ENCODE assay signal across 13 mouse cellular contexts in the genomic region with DNA sequence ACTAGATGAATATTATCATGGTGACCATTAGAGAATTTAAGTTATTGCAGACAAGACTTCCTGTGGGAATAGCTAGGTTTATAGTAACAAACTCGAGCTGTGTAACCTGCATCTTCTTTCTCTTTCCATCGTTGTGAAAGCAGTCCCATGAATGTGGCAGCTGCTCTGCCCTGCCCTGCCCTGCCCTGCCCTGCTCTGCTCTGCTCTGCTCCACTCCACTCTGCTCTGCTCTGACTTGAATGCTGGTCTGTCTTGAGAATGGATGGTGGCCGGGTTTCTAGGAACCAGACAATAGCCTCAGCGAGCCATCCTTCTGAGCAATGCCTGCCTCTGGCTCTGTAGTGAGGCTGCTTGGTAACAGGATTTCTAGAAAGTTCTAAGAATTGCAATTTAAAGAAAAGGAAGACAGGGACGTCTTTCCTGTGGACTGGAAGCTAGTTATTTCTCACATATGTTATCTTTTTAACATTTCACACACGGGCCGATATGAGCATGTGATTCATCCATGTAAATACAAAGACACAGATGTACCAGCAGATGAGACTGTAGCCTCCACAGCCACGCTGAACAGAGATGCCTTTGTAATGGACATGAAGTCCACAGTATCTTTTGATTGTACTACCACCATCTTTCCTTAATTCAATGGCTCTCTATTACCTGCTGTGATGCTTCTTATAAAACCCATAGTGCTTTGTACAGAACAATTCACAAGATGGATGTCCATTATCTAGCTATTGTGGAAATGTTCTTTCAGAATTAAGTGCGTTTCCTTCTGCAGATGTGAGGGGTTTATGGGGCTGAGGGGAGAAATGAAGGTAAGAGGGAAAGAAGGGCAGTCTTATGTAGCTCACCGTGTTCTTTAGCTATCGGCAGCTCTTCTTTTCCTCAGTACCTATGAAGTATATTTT.
A peak's percentile ranks its signal among the peaks of the same experiment; 100 is the strongest.
DNase-seq lines count a peak whose midpoint lies in the region; ATAC-seq and TF ChIP-seq lines count a peak whose summit lies in the region.
"Had no signal": no experiment of that assay in that cellular context is flagged by ENCODE, and none has a peak within 500 bp of the region (broad histone marks: within the 10 kb centered on the region; RNA-seq: fewer than 3 reads in every experiment).

No protein-coding gene starts in this region.

- H3K27ac ChIP-seq in forebrain, embryonic 10.5 days, result peak overlapping the region; percentile 60
- no peak overlapping the region for H3K27ac ChIP-seq in hindbrain, postnatal 0 days
- H3K27ac ChIP-seq in neural tube, embryonic 15.5 days (replicated peaks), result 0 out of 2 replicates have a peak overlapping the region, but pooled peaks have one; percentile 13
- no peak overlapping the region for H3K27ac ChIP-seq in liver, embryonic 12.5 days
- H3K27ac ChIP-seq in limb, embryonic 10.5 days, result no peak overlapping the region
- H3K27ac ChIP-seq: heart, embryonic 15.5 days; layer of hippocampus, adult 2 months; limb, embryonic 12.5 days had no signal

- no peaks in the 10 kb centered on the region for H3K9me3 ChIP-seq in forebrain, embryonic 10.5 days
- H3K9me3 ChIP-seq in hindbrain, postnatal 0 days (ENCODE audit: low read length), result no peaks in the 10 kb centered on the region
- H3K9me3 ChIP-seq in neural tube, embryonic 15.5 days (replicated peaks), result no peaks in the 10 kb centered on the region
- no peaks in the 10 kb centered on the region for H3K9me3 ChIP-seq in liver, embryonic 12.5 days (replicated peaks)
- H3K9me3 ChIP-seq in limb, embryonic 10.5 days (replicated peaks), result no peaks in the 10 kb centered on the region
- H3K9me3 ChIP-seq: heart, embryonic 15.5 days; limb, embryonic 12.5 days had no signal

- ATAC-seq in frontal cortex, adult (ENCODE audit: low TSS enrichment), result peak; percentile 64
- peak; percentile 85 for ATAC-seq in hindbrain, postnatal 0 days
- ATAC-seq in neural tube, embryonic 15.5 days (ENCODE audit: low FRiP score), result peak; percentile 59
- ATAC-seq in liver, embryonic 12.5 days, result no peak
- ATAC-seq: intestine, embryonic 16.5 days had no signal

- H3K4me3 ChIP-seq in forebrain, embryonic 10.5 days, result no peak overlapping the region
- no peak overlapping the region for H3K4me3 ChIP-seq in hindbrain, postnatal 0 days (ENCODE audit: low read length)
- H3K4me3 ChIP-seq in neural tube, embryonic 15.5 days (replicated peaks), result no peak overlapping the region
- H3K4me3 ChIP-seq in liver, embryonic 12.5 days, result no peak overlapping the region
- no peak overlapping the region for H3K4me3 ChIP-seq in limb, embryonic 10.5 days
- H3K4me3 ChIP-seq: heart, embryonic 15.5 days; layer of hippocampus, adult 2 months; limb, embryonic 12.5 days had no signal

- H3K9ac ChIP-seq in hindbrain, postnatal 0 days (replicated peaks; ENCODE audit: low read length), result no peak overlapping the region
- no peak overlapping the region for H3K9ac ChIP-seq in neural tube, embryonic 15.5 days (replicated peaks)
- no peak overlapping the region for H3K9ac ChIP-seq in liver, embryonic 12.5 days
- H3K9ac ChIP-seq: heart, embryonic 15.5 days; limb, embryonic 12.5 days had no signal

- DNase-seq in frontal cortex, postnatal 36 days (ENCODE audit: low spot score in 2 of 2), result no peak
- no peak for DNase-seq in forebrain, embryonic 10.5 days (ENCODE audit: extremely low spot score, low spot score)
- peak; percentile 28 for DNase-seq in hindbrain, postnatal 0 days (ENCODE audit: low spot score)
- no peak for DNase-seq in limb, embryonic 10.5 days (ENCODE audit: low spot score)
- DNase-seq in kidney, postnatal 14 days, result no peak
- DNase-seq: adrenal gland, adult 2 months had no signal

- no peak for TF ChIP-seq CTCF in hindbrain, postnatal 0 days (IDR thresholded peaks at IDR 0.05; ENCODE audit: low read depth)

- H3K4me2 ChIP-seq in hindbrain, postnatal 0 days (ENCODE audit: low read depth, low read length), result no peak overlapping the region
- H3K4me2 ChIP-seq in neural tube, embryonic 15.5 days, result no peak overlapping the region
- H3K4me2 ChIP-seq in liver, embryonic 12.5 days, result no peak overlapping the region
- H3K4me2 ChIP-seq: heart, embryonic 15.5 days; limb, embryonic 12.5 days had no signal

- peaks cover 24% of the 10 kb centered on the region for H3K4me1 ChIP-seq in forebrain, embryonic 10.5 days
- H3K4me1 ChIP-seq in hindbrain, postnatal 0 days (ENCODE audit: insufficient read depth, low read length), result peaks cover 5% of the 10 kb centered on the region; the same call in 1 of the 2 replicates
- peaks cover 4% of the 10 kb centered on the region for H3K4me1 ChIP-seq in neural tube, embryonic 15.5 days
- no peaks in the 10 kb centered on the region for H3K4me1 ChIP-seq in liver, embryonic 12.5 days
- peaks cover 9% of the 10 kb centered on the region for H3K4me1 ChIP-seq in limb, embryonic 10.5 days
- H3K4me1 ChIP-seq: heart, embryonic 15.5 days; limb, embryonic 12.5 days had no signal

- WGBS in forebrain, embryonic 10.5 days, result 52% methylated on average over 11 of the region's 11 CpGs
- 27% methylated on average over 11 of the region's 11 CpGs for WGBS in hindbrain, postnatal 0 days
- 16% methylated on average over 11 of the region's 11 CpGs for WGBS in neural tube, embryonic 15.5 days
- 62% methylated on average over 11 of the region's 11 CpGs for WGBS in liver, embryonic 12.5 days (ENCODE audit: insufficient replicate concordance)
- WGBS in limb, embryonic 10.5 days, result 75% methylated on average over 11 of the region's 11 CpGs

- no peaks in the 10 kb centered on the region for H3K27me3 ChIP-seq in forebrain, embryonic 10.5 days (ENCODE audit: poor library complexity, severe bottlenecking)
- no peaks in the 10 kb centered on the region for H3K27me3 ChIP-seq in hindbrain, postnatal 0 days (ENCODE audit: insufficient read depth, low read length)
- no peaks in the 10 kb centered on the region for H3K27me3 ChIP-seq in neural tube, embryonic 15.5 days (replicated peaks)
- no peaks in the 10 kb centered on the region for H3K27me3 ChIP-seq in liver, embryonic 12.5 days (replicated peaks)
- H3K27me3 ChIP-seq in limb, embryonic 10.5 days (ENCODE audit: low read depth, poor library complexity, severe bottlenecking), result no peaks in the 10 kb centered on the region
- H3K27me3 ChIP-seq: heart, embryonic 15.5 days; limb, embryonic 12.5 days had no signal

- H3K36me3 ChIP-seq in forebrain, embryonic 10.5 days (replicated peaks), result no peaks in the 10 kb centered on the region
- H3K36me3 ChIP-seq in hindbrain, postnatal 0 days (ENCODE audit: insufficient read depth, low read length), result no peaks in the 10 kb centered on the region
- H3K36me3 ChIP-seq in neural tube, embryonic 15.5 days, result no peaks in the 10 kb centered on the region
- H3K36me3 ChIP-seq in liver, embryonic 12.5 days, result no peaks in the 10 kb centered on the region
- H3K36me3 ChIP-seq in limb, embryonic 10.5 days, result no peaks in the 10 kb centered on the region
- H3K36me3 ChIP-seq: heart, embryonic 15.5 days; limb, embryonic 12.5 days had no signal

Comparison
In these comparisons a context has a peak if more than half of its experiments do, and no peak if none do; other contexts are left out.
1. H3K27ac ChIP-seq: peak in forebrain, embryonic 10.5 days (single experiment) and neural tube, embryonic 15.5 days (single experiment); none in hindbrain, postnatal 0 days (single experiment), liver, embryonic 12.5 days (single experiment) and limb, embryonic 10.5 days (single experiment).